Mouse (Mus musculus) E14TG2a.4 (cell line): ENCODE results near the gene Camk2b.

Source experiments
- CTCF ChIP-seq: conservative IDR thresholded peaks from 2 replicates; pipeline ENCODE4 v1.5.1; 2014; ENCODE audit warnings: low read length
- POU5F1 ChIP-seq: IDR thresholded peaks from 2 replicates; pipeline ENCODE4 v1.6.1; 2014; ENCODE audit warnings: low read length, borderline replicate concordance

- TF ChIP-seq CTCF (no peak), POU5F1 (no peak)
Observed at GRCm38 (mm10) chr11:6048208-6048607, 18.0 kb downstream of the Camk2b start.
